In genomic region chr4:135762251-135762906, GRCm38 (mm10) we compare ENCODE assay signal across 8 mouse cellular contexts. TPM values are rescaled to one million over a fixed set of nuclear protein-coding genes. Genes with fewer than 3 reads are reported as not detected.
DNase-seq lines count a peak whose midpoint lies in the region; ATAC-seq and TF ChIP-seq lines count a peak whose summit lies in the region.

No protein-coding gene starts in this region.

- no peak overlapping the region for H3K27ac ChIP-seq in layer of hippocampus, adult 2 months

- TF ChIP-seq CTCF in layer of hippocampus, adult 2 months (conservative IDR thresholded peaks at IDR 0.05) = no peak

- H3K4me3 ChIP-seq in layer of hippocampus, adult 2 months = peak overlapping the region; percentile 2; the same call in 1 of the 2 replicates

- peak; percentile 83 for ATAC-seq in erythroid progenitor cell, adult 5-6 weeks (replicated peaks; ENCODE audit: low FRiP score, poor library complexity, severe bottlenecking)

- DNase-seq in A20 (ENCODE audit: low read depth, low spot score) = peak; percentile 80
- peak; percentile 86 for DNase-seq in adrenal gland, adult 2 months
- peak; percentile 72 for DNase-seq in heart, postnatal 4 days
- DNase-seq in layer of hippocampus, adult 2 months (ENCODE audit: low spot score in 2 of 2) = peak in 1 of 2 experiments; percentile 7
- DNase-seq in lung, postnatal 14 days = peak; percentile 62
- DNase-seq in ovary, postnatal 36 days (ENCODE audit: low spot score) = peak; percentile 79
- peak; percentile 61 for DNase-seq in thymus, postnatal 25 days

RNA-seq across cellular contexts. Expression of gene Myom3, which starts 2.9 kb away (rescaled TPM):
- under 1 TPM; 0.40 to 0.55 TPM for total RNA-seq in adrenal gland, adult 2 months (2021)
- polyA plus RNA-seq in adrenal gland, adult 2 months (2012; rRNA removed) = 0.08 and 0.10 TPM in 2 replicates
- not detected in 2 replicates for total RNA-seq in erythroid progenitor cell, adult 5-6 weeks (2015; ENCODE audit: low replicate concordance)
- total RNA-seq in erythroid progenitor cell, adult 5-6 weeks (2017; ENCODE audit: low replicate concordance) = not detected in 2 replicates
- 1 to 10 TPM in 1 of 2 experiments, under 1 TPM in 1; 0.76 to 1.1 TPM for total RNA-seq in heart, postnatal 4 days (2021)
- under 1 TPM; 0.56 to 0.76 TPM for total RNA-seq in layer of hippocampus, adult 2 months (2021)

RNA-seq across cellular contexts. Expression of gene Il22ra1, which starts 34.4 kb away (rescaled TPM):
- under 1 TPM; 0.43 to 0.59 TPM for total RNA-seq in adrenal gland, adult 2 months (2021)
- 1.2 and 1.4 TPM in 2 replicates for polyA plus RNA-seq in adrenal gland, adult 2 months (2012; rRNA removed)
- not detected in 2 replicates for total RNA-seq in erythroid progenitor cell, adult 5-6 weeks (2015; ENCODE audit: low replicate concordance)
- 0.64 and 3.6 TPM in 2 replicates for total RNA-seq in erythroid progenitor cell, adult 5-6 weeks (2017; ENCODE audit: low replicate concordance)
- total RNA-seq in heart, postnatal 4 days (2021) = under 1 TPM; 0.20 to 0.24 TPM
- total RNA-seq in layer of hippocampus, adult 2 months (2021) = under 1 TPM; 0.12 to 0.13 TPM
